Mouse (Mus musculus): ENCODE data around the gene Map3k20.

Map3k20 gene

DNA sequence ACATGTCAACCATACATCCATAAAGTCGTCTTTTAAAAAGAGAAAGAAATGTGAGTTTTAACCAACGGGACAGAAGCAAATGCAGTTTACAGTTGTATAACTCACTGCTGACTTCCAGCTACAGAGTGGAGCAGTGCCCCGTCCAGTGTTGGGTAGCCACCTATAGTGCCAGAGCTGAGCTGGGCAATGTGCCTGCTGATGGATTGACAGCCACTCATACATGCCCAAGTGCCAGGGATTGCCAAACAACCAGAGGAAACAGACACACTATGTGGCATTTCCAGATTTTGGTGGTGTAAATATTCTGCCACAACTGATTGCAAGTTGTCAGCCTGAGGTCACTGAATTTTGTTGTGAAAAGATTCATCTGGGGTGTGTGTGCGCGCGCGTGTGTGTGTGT, 139.2 kb downstream of the Map3k20 start:
- no peak for DNase-seq (ENCODE audit: low spot score in 2 of 2)

DNA sequence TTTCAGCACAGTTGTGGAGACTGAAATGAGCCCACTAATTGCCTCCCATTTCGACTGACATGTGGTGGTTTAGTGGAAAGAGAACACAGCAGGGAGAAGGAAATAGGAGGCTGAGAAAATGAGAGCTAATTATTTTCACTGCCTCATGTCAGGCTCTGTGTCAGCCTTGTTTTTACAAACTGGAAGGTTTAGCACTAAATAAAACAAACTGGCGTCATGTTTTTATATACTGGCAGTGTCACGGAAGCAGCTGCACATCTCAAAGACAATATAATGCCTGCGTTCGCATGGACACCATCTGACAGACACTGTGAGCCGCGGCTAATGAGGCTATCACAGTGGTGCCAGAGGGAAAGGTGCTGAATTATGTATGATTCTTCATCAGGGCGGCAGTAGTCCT, 141.3 kb downstream of the Map3k20 start:
- DNase-seq (ENCODE audit: low spot score in 2 of 2) = peak; percentile 19 to 27

DNA sequence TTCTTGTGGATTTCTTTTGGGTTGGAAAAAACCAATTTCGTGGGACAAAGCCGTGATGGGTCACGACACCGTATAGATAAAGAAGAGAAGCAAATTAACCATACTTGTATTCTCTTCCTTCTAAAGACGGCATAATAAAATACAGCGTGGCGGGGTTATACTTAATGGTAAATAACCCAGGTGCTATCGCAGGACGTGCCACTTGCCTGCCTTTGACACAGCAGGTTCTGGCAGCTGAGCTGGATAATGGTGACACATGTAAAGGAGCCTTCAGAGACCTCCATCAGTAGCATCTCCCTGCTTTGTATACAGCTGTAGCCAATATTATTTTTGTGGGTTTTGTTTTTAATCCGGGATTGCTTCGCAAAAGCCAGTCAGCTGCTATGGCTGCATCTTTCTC, 141.9 kb downstream of the Map3k20 start:
- no peak for DNase-seq (ENCODE audit: low spot score in 2 of 2)

DNA sequence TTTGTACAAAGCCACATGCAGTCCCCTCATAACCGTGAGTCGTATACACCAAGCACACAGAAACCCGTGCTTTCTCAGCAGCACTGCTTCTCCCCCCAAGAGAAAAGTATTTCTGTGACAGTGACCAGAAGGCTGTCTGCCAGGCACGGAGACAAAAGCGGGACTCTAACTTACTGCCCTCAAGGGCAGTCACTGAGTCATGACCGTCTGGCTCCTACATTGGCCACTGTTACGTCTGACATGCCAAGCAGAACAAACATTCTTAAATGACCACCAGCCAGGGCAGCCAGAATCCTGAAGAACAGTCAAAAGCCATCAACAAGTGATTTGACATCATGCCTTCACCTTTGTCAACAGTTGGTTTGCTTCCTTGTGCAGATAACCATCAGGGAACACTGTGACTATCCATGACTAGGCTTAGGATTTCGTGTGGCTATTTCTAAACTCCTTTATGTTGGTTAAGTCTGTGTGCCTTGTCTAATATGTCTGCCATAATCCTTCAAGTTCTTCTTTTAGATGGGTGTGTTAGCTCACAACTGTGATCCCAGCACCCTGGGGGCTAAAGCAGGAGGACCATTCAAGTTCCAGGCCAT, 153.6 kb downstream of the Map3k20 start:
- DNase-seq (ENCODE audit: low spot score in 2 of 2) = no peak

DNA sequence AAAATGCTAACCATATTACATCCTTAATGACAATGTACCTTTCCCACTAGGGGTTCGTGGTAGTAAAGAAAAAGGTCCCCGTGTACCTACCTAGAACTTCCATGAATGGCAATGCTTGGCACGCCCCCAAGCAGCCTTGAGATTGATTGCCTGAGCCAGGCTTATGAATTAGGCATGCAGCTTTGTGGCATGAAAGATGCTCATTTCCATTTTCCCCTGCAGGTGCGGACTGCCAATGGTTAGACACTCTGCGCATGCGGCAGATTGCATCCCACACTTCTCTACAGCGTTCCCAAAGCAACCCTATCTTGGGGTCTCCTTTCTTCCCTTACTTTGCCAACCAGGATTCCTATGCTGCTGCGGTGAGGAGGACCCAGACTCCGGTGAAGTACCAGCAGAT, 155.6 kb downstream of the Map3k20 start:
- DNase-seq (ENCODE audit: low spot score in 2 of 2) = no peak

DNA sequence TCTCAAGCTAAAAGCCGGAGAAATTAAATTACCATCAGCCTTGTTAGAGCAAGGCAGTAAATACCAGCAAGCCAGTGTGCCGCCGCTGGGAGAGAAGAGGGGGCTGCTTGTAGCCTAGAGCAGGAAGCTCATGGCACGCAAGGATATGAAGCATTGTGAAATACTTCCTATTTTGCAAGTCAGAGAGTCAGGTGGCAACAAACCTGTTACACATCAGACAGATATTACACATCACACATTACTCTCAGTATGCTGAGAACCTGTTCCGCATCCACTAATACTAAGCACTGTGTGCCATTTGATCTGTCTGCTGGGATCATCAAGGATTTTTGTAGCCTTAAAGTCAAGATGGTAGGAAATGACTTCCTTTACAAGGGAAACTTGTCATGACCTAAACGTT, 157.4 kb downstream of the Map3k20 start:
- no peak for DNase-seq (ENCODE audit: low spot score in 2 of 2)

DNA sequence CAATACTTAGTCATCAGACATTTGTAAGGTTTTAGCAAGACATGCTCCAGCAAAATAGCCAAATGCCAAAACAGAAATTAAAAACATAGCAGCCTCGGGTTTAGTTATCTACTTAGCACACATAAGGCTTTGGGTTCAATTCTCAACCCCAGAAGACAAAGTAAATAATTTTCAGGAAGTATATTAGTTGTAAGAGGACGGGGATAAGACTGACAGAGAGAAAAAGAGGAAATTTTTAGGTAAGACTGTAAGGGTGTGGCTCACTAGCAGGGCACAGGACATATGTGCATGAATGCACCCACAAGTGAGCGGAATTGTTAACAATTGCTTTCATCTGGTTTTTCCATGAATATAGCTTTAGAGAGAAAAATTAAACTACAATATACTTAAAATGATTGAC, 158.5 kb downstream of the Map3k20 start:
- no peak for DNase-seq (ENCODE audit: low spot score in 2 of 2)

DNA sequence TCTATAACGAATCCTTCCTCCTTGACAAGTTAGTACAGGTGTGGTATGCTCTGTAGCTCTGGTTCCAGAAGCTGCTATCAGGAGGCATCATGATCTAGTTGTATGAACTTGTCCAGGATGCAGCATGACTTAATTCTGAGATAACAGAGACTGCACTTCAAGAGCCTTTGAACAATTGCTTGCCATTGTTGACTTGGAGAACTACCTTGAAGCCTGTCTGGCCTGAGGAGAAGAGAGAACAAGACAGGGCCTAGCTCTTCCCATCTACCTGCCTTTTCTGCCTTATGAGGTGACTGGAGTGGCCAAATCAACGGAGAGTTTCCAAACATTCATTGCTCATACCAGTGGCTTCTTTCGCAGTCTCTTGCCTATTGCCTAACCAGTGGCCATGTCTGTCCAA, 160.7 kb downstream of the Map3k20 start:
- DNase-seq (ENCODE audit: low spot score in 2 of 2) = no peak

DNA sequence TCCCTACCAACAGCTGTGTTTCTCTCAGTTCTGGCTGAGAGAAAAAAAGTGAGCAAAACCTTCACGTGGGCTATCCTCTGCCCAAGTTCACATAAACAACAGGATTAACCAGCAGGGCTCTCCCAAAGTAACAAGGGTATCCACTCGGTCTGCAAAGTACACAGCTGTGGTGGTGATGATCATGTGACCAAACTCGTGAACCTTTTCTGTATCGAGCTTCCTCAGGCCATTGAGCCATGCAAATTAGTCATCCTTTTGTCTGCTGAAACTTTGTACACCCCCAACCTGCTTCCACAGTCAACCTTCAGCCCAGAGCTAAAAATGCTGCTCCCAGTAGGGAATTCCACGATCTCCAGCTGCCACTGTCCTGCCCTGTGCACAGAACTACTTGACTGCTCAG, 161.2 kb downstream of the Map3k20 start:
- DNase-seq (ENCODE audit: low spot score in 2 of 2) = no peak

DNA sequence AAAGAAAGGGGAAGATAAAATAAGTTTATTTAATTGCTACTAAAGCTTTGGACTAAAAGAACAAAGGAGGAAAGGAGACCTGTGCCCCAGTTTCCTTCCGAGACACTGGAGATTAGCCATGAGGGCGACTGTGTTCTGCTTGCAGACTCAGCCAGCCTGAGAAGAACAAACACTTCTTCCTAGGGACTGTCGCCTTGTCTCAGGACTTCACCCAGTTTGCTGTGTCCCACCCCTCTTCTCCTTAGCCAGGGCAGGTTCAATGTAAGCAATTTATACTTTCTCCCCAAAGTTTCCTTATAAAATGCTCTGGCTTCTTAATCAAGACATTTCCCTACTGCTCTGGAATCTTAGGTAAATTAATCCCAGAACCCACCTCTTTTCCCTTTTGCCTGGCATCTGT, 168.1 kb downstream of the Map3k20 start:
- DNase-seq (ENCODE audit: low spot score in 2 of 2) = no peak

DNA sequence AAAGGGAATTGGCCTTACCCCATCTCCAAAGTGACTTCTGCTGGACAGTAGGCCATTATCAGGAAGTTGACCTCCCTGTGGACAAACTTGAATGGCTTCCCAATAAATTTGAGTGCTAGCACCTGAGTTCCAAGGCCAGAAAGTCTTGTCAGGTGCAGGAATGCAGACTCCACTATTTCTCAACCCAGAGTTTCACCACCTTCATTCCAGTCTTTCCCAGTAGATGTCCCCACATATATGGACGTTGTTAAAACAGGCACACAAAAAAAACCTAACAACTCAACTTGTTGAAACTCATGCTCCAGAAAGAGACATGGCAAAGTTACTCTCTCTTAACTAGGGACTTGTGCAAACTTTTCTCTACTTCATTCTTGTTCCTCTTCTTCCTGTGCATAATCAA, 170.8 kb downstream of the Map3k20 start:
- DNase-seq (ENCODE audit: low spot score in 2 of 2) = no peak

DNA sequence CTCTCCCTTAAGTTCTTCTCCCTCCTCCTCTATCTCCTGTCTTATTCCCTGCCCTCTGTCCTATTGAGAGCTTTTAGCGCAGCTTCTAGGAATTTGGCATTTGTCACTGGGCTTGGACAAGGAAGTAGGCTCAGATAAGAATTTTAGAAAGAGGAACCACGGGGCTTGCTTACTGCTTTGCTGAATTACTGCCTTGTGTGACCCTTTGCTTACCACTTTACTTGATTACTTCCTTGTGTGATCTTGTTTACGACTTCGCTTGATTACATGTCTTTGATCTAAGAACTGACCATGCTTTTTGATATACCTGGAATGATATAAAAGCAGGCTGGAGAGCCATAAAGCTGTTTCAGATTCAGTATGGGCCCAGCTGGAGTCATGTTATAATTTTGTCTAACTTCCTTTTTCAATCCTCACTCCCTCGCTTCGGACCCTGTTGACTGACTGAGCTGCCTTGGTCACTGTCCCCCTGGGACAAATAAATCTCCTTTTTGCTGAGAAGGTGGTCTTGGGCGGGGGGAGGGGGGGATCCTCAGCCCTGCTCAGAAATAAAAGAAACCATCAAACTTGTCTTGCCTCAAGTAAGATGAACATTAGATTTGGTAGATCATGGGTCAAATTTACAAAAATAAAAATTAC, 179.1 kb downstream of the Map3k20 start:
- no peak for DNase-seq (ENCODE audit: low spot score in 2 of 2)

DNA sequence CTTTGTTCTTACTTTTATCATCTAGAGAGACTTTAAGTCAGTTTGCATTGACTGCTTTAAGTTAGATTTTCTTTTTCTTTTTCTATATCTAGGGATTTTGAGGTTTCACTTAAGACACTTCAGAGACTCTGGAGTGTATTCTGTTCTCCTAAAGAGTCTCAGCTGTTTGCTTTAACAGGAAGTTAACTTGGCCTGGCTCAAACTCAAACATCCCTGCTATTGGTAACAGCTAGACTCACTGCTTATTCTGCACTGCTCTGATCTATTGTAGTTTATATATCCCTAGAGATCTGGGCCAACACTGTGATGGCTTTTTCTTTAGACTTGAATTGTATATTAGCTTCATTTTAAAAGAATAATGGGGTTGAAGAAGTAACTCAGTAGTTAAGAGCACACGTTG, 182.2 kb downstream of the Map3k20 start:
- DNase-seq (ENCODE audit: low spot score in 2 of 2) = no peak

DNA sequence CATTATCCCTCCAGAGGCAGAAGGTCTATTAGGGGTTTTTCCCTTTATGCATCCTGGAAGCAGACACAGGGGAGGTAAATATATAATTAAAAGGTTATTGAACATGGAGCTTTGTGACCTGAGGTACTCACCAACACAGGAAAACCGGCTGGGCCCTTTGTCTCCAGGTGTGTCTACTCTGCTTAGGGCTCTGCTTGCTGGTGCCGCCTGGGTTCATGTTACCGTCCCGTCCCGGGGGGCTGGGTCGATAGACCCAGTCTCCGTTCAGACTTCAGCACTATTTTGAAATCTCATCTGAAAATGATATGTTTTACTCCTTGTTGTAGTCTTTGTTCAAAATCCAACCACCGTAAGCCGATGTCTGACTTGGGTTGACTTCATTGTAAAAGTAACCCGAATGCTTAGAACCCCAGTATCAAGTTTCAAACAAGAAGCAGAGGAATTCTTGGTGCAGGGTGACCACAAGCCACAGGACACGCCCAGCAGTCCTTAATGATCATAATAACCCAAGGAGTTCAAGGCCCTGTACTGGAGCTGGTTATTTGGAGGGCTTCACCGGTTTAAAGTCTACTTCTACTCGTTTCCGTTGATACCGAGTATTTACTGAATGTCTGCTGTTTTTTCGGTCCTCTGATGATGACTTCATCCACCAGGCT, 186.1 kb downstream of the Map3k20 start:
- DNase-seq (ENCODE audit: low spot score in 2 of 2) = no peak

DNA sequence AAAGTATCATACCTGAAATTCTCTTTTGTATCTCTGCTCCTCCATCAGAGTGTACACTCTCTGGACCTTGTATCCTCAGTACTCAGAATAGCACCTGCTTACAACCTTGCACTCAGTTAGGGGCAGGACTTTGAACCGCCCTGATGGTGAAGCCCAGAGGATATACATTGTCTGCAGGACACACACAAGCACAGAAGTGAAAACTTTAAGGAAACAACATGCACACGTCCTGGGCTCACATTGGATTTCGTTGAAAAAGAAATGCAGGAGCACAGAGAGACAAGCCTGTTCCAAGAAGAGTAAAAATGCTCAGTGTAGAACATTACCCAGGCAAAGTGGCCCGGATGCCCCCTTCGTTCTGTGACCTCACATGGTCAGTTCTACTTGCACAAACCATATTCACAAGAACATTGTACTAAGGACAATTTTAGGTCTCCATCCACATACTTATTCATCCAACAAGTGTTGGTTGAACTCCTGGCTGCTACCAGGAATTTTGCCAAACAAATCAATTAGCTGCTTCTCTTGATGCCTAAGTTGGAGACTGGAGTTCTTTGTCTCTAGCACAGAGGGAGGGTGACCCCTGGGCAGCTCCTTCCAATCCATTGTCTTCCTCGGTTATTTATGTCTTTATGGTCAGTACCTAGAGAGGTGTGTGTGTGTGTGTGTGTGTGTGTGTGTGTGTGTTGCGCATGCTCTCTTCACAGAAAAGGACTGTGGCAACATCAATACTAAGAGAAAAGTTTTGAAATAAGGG, 189.3 kb downstream of the Map3k20 start:
- no peak for DNase-seq (ENCODE audit: low spot score in 2 of 2)

DNA sequence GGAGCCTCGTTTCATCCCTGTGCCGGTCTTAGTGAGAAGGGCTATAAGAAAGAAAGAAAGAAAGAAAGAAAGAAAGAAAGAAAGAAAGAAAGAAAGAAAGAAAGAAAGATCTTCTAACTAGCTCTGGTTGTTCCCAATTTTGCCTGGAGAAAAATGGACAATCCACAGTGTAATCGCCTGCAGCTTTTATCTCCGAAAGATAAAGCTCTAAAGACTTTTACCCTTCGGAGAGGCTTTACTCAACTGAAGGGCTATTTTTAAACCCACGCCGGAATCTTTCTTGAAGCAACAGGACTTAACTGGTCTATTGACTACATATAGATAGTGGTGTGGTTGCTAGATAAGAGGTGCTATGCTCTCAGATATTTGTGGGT, 190.0 kb downstream of the Map3k20 start:
- DNase-seq (ENCODE audit: low spot score in 2 of 2) = no peak

DNA sequence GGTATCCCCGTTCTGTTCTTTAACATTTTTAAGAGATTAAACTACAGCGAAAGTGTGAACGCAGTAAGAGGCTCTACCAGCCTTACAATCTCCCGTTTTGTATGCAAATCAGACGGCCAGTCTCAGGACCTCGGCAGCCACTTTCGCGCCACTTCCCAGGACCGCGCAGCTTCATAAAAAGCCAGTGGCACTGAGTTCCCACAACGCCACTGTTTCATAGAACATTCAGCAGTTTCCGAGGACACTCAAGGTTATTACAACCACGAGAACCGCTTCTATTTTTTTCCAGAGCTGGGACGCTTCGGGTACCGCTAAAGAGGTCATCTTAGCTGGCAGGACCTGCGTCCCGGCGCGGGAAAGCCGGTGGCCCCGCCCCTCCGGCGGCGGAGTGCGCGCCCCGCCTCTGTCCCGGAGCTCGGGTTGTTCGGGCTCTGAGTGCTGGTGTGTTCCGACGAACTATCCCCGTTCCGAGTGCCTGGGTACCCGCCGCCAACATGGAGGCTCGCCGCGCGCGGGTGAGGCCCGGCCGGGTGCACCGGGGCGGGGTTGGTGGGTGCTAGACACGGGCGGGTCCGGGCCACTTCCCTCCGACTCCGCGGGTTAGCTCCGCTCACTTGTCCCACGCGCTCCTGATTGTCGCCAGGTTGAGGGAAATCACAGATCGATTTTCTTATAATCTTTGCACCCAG, 190.5 kb downstream of the Map3k20 start, which contains the start of gene Cdca7:
Cdca7 (plus strand) TSS at position 363 of the 689 bp plus-strand sequence.
- peak; percentile 31 to 66 for DNase-seq (ENCODE audit: low spot score in 2 of 2)

DNA sequence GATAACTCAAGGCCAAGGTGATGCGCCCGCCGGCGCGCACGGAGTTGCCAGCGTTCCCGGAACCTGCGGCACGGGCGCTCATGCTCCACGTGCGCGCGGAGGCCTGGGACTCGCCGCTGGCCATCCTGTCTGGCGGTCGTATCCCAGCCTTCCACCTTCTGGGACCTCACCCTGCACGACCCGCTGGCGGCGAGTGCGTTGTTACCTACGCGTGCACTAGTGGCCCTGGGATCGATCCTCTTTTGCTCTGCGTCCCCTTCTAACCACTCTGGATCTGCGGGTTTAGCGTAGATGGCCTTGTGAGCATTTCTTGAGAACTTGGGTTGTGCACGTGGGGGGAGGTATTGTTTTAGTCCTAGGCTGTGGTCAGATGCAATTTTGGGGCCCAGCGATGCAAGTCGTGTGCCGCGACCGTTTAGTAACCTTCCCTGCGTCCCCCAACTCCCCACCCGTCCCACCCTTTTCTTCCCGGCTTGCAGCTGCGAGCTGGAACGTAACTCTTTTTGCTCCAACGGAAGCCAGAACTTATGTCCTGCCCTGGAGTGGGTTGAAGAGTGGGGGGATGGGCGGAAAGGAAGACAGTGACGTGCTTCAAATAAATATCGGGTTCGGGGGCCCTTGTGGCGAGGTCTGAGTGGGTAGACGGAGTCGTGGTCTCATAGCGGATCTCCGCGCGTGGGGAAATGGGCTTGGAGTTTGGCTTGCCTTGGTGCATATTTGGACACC, 191.2 kb downstream of the Map3k20 start:
- no peak for DNase-seq (ENCODE audit: low spot score in 2 of 2)

DNA sequence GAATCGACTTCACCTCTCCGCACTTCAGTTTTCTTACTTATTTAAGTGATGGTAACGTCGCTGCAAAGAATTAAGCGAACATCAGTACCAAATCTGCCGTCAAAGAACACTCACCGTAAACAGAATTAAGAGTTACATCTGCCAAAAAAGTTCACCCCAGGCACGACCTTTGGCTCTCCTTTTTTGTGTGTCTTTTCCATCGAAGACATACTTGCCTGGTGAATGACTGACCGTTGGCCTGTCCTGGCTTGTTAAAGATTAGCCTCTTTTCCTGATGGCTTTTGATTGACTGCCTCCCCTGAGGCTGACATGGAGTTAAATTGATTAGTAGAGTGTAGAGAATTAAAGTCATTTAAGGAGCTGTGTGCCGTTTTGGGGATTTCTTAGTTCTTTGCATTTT, 191.8 kb downstream of the Map3k20 start:
- no peak for DNase-seq (ENCODE audit: low spot score in 2 of 2)

DNA sequence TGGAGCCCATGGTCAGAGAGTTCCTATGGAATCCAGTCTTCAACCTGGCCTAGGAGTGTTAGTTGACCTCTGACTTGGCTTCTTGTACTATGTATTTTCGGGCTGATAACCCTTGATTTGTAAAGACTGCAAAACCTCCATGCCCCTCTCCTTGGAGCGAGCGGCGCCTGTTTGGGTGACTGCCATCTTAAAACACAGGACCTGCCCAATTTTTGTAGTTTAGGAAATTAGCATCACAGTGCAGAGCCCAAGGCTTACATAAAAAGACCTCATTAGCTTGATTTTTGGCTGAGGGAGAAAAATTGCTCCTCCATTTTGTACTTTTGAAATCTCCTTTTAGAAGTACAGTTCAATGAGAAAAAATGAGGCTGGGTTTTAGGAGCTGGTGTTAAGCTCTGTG, 192.7 kb downstream of the Map3k20 start:
- DNase-seq (ENCODE audit: low spot score in 2 of 2) = no peak

DNA sequence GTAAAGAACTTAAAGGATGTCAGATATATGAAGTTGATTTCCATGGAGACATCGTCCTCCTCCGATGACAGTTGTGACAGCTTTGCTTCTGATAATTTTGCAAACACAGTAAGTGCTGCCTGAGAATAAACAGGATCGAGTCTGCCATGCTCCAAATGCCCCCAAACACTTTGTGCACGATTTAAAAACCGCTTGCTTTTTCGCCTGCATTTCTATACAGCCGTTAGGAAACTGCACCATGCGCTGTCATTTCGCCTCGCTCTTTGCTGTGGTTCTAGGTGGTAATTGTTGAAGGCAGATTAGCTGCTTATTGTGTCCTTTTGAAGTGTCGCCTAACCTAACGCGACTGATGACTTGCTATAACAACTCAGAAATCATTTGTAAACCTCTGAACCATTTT, 193.5 kb downstream of the Map3k20 start:
- DNase-seq (ENCODE audit: low spot score in 2 of 2) = no peak
